Mouse (Mus musculus): ENCODE data around the gene Nuak2. TPM values are rescaled to one million over a fixed set of nuclear protein-coding genes. Genes with fewer than 3 reads are reported as not detected.

Nuak2 gene
- polyA plus RNA-seq, 1 experiment from 2014 or later, result 3.0 TPM

DNA sequence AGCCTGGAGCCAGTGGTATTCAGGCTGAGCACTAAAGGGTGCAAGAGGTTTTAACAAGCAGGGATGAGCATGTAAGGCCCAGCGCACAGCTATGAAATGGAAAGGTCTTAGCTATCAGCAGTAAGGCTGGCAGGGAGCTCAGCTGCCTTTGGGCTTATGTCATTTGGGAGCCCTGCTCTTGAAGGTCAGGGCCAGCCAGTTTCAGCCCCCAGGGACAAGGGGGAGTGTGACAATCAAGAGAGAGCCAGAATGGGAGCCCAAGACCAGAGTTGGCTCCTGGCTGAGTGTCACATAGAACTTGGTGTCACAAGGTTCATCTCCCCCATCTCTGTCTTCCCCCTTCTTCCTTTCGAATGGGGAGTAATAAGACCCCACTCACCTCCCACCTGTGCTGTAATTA is 28.5 kb upstream of the Nuak2 start:
- WGBS, result 58% methylated on average over 2 of the region's 2 CpGs
- H3K36me3 ChIP-seq, result no peaks in the 10 kb centered on the region
- H3K9me3 ChIP-seq, result no peaks in the 10 kb centered on the region
- no peak for DNase-seq (ENCODE audit: low spot score)
- no peak overlapping the region for H3K27ac ChIP-seq
- H3K27me3 ChIP-seq (ENCODE audit: insufficient read depth, poor library complexity, severe bottlenecking), result peaks cover 30% of the 10 kb centered on the region
- H3K4me1 ChIP-seq, result peaks cover 36% of the 10 kb centered on the region
- H3K4me3 ChIP-seq, result no peak overlapping the region

DNA sequence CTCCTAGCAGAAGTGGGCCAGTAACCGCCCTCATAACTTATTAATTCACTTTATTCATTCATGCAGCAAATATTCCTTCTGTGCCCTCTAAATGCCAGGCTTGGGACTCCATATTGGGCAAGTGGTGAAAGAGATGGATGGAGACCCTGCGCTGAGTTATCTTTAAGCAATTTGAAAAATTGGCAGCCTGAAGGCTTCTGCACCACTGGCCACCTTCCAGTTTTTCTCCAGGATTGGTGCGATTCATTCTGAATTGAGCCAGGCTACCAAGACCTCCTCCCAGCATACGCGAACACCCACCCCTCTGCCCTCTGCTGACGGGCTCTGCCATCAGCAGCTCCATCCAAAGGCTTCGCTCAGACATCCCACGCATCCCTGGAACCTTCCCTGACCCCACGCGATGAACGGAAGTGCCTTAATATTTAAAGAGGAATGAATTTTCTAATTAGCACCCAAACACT is 27.9 kb upstream of the Nuak2 start:
- Histone ChIP-seq H3K4me3 (no peak overlapping the region), H3K36me3 (no peaks in the 10 kb centered on the region), H3K27ac (no peak overlapping the region), H3K27me3 (ENCODE audit: insufficient read depth, poor library complexity, severe bottlenecking) (peaks cover 24% of the 10 kb centered on the region), H3K9me3 (no peaks in the 10 kb centered on the region), H3K4me1 (peaks cover 42% of the 10 kb centered on the region)
- 15% methylated on average over 11 of the region's 11 CpGs for WGBS
- DNase-seq (ENCODE audit: low spot score), result no peak

DNA sequence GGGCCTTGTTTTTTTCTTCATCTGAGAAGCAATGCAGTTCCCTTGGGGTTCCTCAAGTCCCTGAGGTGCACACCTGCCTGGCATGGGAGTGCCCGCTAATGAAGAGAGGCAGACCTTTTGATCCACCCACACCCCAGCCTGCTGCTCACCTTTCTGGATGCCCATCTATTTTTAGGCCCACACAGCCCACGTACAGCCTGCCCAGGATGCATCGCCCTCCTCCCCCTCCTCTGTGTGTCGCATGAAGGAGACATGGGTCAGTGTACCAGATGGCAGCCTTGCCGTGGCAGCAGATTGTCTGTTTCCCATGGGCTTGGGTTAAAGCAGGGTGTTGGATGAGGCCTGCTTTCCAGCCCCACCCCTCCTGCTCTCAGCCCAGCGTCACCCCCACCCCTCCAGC is 26.0 kb upstream of the Nuak2 start:
- no peaks in the 10 kb centered on the region for H3K36me3 ChIP-seq

DNA sequence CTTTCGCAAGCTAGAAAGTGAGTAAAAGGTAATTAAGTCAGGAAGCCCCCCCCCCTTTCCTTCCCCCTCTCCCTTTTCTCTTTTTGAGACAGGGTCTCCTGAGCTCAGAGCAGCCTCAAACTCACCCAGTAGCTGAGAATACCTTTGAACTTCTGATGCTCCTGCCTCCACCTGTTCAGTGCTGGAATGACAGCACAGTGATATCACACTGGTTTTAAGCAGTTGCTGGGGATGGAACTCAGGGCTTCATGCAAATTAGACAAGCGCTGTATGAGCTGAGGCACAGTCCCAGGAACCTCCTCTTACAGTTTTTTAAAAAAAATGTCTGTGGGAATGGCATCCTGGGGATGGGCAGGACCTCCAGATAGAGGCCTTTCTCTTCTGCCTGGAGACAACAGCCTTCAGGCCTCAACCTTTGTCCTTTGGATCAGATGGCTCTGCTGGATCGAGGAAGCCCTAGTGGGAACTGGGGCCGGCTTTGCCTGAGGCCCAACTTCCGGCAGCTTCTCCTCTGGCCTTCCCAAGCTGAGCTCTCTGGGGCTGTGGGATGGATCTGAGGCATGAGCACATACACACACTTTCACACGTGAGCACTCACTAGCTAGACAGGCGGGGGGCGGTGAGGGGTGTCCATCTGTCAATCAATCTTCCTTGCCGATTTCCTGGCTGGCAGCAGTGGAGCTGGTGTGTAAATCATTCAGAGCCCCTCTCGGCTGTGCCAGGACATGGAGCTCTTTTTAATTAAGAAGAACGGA is 24.8 kb upstream of the Nuak2 start:
- Histone ChIP-seq H3K36me3 (no peaks in the 10 kb centered on the region), H3K9me3 (no peaks in the 10 kb centered on the region), H3K27me3 (ENCODE audit: insufficient read depth, poor library complexity, severe bottlenecking) (peaks cover 24% of the 10 kb centered on the region), H3K4me1 (peaks cover 42% of the 10 kb centered on the region), H3K27ac (peak overlapping the region; percentile 57), H3K4me3 (no peak overlapping the region)
- DNase-seq (ENCODE audit: low spot score), result no peak
- 55% methylated on average over 11 of the region's 11 CpGs for WGBS

More for the DNA sequence above, 26.0 kb upstream of the Nuak2 start:
- 64% methylated on average over 6 of the region's 6 CpGs for WGBS
- Histone ChIP-seq H3K27ac (no peak overlapping the region), H3K4me1 (peaks cover 42% of the 10 kb centered on the region), H3K4me3 (no peak overlapping the region), H3K9me3 (no peaks in the 10 kb centered on the region), H3K27me3 (ENCODE audit: insufficient read depth, poor library complexity, severe bottlenecking) (peaks cover 21% of the 10 kb centered on the region)
- DNase-seq (ENCODE audit: low spot score), result no peak

DNA sequence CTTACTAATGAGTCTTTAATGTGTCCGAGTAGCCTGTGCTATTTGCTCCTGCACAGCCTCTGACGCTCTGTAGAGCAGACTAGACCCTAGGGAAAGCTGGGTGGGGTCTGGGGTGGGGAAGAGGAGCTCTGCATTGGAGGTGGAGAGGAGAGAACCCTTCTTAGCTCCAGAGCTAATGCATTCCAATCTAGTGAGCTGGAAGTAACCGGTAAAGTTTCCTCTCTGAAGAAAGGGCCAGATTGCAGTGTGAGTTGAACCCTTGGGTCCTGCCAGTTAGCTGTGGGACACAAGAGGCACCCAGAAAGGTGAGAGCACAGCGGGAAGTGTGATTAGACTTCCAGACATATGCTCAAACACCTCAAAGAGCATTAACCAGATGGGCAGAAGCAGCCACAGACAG is 24.2 kb upstream of the Nuak2 start:
- Histone ChIP-seq H3K27me3 (ENCODE audit: insufficient read depth, poor library complexity, severe bottlenecking) (peaks cover 29% of the 10 kb centered on the region), H3K9me3 (no peaks in the 10 kb centered on the region), H3K36me3 (no peaks in the 10 kb centered on the region), H3K4me1 (peaks cover 42% of the 10 kb centered on the region), H3K27ac (peak overlapping the region; percentile 57; the same call in 1 of the 2 replicates), H3K4me3 (no peak overlapping the region)
- no peak for DNase-seq (ENCODE audit: low spot score)
- 43% methylated on average over 4 of the region's 4 CpGs for WGBS

DNA sequence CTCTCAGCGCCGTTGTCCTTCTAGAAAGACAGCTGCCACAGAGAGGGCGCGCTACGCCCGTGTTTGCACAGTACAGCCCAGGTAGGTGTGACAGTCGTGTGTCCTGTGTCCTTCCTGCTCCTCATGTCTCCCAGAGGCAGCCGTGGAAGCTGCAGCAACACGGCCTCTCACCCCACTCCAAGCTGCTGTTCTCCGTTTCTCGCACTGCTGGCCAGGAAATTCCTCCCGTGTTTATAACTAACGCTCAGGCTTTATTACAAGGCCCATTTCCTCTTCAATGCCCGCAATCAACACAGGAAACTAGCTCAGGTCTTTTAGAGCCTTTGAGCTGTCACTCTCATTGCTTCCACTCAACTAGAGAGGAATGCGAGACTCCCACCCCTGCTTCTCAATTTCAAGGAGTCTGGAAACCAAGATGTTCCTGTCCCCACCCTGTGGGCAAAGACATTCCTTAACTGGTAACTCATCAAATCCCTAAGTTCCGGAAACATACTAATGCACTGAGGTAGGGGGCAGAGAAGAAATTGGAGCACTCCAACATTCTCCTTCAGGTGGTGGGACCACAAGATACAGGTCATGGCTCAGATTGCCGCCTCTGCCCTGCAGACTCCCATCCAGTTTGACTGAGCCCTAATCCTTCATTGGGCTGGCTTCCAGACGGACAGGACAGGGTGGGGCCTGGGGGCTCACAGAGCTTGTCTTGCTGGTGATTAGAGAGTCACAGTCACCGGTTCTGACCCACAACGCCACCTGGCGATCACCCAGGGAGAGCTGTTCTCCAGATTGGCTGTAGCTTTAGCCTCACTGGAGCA is 23.4 kb upstream of the Nuak2 start:
- no peaks in the 10 kb centered on the region for H3K9me3 ChIP-seq
- 48% methylated on average over 21 of the region's 21 CpGs for WGBS
- H3K27me3 ChIP-seq (ENCODE audit: insufficient read depth, poor library complexity, severe bottlenecking), result peaks cover 35% of the 10 kb centered on the region
- no peak for DNase-seq (ENCODE audit: low spot score)
- H3K4me3 ChIP-seq, result no peak overlapping the region
- H3K4me1 ChIP-seq, result peaks cover 38% of the 10 kb centered on the region
- peak overlapping the region; percentile 38 for H3K27ac ChIP-seq
- no peaks in the 10 kb centered on the region for H3K36me3 ChIP-seq

DNA sequence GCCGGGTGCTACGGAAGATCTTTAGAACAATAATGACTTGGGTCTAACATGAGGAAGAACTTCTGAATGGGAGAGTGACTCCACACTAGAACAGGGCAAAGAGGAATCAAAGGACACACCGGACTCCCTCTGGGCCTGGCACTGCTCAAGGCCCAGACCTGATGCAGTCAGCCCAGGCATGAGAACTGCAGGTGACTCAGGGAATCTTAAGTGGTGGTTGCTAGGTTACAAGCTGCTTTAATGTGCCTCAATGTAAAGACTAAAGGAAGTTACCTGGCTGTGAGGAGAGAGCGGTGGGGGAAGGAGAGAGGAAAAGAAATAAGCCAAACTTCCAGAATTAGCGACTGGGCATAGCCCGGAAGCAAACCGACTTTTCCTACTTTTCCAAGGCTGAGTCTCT is 20.4 kb upstream of the Nuak2 start:
- WGBS, result 76% methylated on average over 7 of the region's 7 CpGs
- peaks cover 64% of the 10 kb centered on the region for H3K27me3 ChIP-seq (ENCODE audit: insufficient read depth, poor library complexity, severe bottlenecking)

DNA sequence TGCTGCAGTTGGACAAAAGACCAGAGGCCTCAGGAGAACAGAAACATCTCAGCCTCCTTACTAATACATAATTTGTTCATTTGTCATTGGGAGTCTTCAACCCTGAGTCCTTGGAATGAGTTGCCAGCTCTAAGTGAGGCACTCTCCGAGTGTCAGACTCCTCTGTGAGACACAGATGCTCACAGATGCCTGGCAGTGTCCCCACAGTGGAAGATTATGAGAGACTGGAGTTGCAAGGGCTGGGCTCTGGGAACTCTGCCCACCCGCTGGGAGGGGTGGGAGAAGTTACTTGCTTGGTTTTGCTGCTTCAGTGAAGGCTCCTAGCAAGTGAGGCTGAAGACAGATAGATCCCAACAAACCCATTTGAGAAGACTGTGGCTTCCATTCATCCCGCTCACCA is 19.9 kb upstream of the Nuak2 start:
- Histone ChIP-seq H3K27ac (no peak overlapping the region), H3K4me3 (no peak overlapping the region), H3K36me3 (no peaks in the 10 kb centered on the region), H3K4me1 (peaks cover 36% of the 10 kb centered on the region), H3K27me3 (ENCODE audit: insufficient read depth, poor library complexity, severe bottlenecking) (peaks cover 67% of the 10 kb centered on the region), H3K9me3 (no peaks in the 10 kb centered on the region)
- no peak for DNase-seq (ENCODE audit: low spot score)
- WGBS, result 71% methylated on average over 3 of the region's 3 CpGs

More for the DNA sequence above, 20.4 kb upstream of the Nuak2 start:
- no peak for DNase-seq (ENCODE audit: low spot score)
- H3K9me3 ChIP-seq, result no peaks in the 10 kb centered on the region
- H3K4me1 ChIP-seq, result peaks cover 38% of the 10 kb centered on the region
- no peak overlapping the region for H3K27ac ChIP-seq
- no peak overlapping the region for H3K4me3 ChIP-seq
- no peaks in the 10 kb centered on the region for H3K36me3 ChIP-seq

DNA sequence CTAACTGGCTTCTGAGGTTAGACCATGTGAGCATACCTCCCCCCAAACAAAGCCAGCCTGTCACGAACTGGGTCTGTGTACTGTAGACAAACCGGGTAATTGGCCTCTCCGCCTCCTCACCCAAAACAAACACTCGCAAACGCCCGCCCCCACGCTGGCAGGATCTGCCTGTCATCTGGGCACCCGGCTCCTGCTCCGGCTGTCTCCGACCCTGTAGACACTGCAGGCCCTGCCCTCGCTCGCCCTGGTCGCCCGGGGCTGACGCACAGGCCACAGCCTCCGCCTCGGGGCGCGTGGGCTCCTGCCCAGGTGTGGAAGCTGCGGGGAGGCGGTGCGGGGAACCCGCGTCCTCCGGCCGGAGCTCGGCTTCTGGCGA is 17.5 kb upstream of the Nuak2 start, which contains the start of gene Klhdc8a:
Klhdc8a (plus strand) TSS at position 202 of the 376 bp plus-strand sequence.
- H3K27me3 ChIP-seq (ENCODE audit: insufficient read depth, poor library complexity, severe bottlenecking), result peaks cover 88% of the 10 kb centered on the region
- DNase-seq (ENCODE audit: low spot score), result no peak
- WGBS, result under 1% methylated on average over 28 of the region's 28 CpGs
- no peaks in the 10 kb centered on the region for H3K9me3 ChIP-seq
- H3K36me3 ChIP-seq, result no peaks in the 10 kb centered on the region
- H3K4me1 ChIP-seq, result peaks cover 20% of the 10 kb centered on the region
- peak within 1 kb of the TSS; percentile 78 for H3K4me3 ChIP-seq
- H3K27ac ChIP-seq, result peak within 1 kb of the TSS; percentile 86

DNA sequence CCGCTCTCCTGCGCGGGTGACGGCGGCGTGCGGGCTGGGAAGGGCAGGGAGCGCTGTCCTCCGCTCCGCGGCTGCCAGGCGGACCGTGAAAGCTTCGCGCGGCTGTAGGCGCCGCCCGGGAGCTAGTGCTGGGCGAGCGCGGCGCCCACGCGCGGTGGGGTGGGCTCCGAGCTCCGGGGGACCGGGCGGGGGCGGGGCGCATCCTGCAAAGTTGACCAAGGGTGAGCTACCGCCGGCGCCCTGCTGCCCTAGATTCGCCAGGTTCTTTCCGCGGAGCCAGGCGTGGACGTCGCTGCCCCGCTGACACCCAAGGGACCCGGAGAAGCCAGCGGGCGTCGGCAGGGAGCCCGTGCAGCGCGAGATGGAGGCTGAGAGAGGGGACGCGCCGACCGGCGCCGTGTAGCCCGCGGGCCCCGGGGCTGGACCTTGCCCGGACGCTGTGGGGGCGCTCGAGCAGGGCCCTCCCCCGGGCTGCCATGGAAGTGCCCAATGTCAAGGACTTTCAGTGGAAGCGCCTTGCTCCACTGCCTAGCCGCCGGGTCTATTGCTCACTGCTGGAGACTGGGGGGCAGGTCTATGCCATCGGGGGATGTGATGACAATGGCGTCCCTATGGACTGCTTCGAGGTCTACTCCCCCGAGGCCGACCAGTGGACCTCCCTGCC is 17.0 kb upstream of the Nuak2 start:
- Histone ChIP-seq H3K4me1 (peaks cover 20% of the 10 kb centered on the region), H3K4me3 (peak overlapping the region; percentile 78), H3K27me3 (ENCODE audit: insufficient read depth, poor library complexity, severe bottlenecking) (peaks cover 89% of the 10 kb centered on the region), H3K27ac (peak overlapping the region; percentile 86), H3K36me3 (no peaks in the 10 kb centered on the region), H3K9me3 (no peaks in the 10 kb centered on the region)
- DNase-seq (ENCODE audit: low spot score), result no peak
- 3% methylated on average over 67 of the region's 71 CpGs for WGBS

DNA sequence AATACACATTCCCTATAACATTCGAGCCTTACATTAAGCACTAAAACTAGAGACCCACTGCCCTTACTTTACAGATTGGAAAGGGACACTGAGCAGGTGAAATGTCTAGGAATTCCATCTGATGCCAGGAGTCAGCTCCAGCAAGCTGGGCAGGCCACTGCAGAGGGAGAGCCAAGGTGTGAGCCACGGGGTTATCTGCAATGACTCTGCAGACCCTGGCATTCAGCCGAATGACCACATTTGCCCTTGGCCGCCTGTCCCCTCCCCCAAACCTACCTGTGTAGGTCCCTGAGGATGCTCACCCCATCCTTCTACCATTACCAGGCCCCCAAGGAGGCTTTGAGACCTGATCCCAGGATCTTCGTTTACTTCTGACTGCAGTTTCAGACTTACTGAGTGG is 16.2 kb upstream of the Nuak2 start:
- Histone ChIP-seq H3K36me3 (no peaks in the 10 kb centered on the region), H3K27me3 (ENCODE audit: insufficient read depth, poor library complexity, severe bottlenecking) (peaks cover 90% of the 10 kb centered on the region), H3K4me1 (peaks cover 24% of the 10 kb centered on the region), H3K9me3 (no peaks in the 10 kb centered on the region), H3K27ac (no peak overlapping the region), H3K4me3 (peak overlapping the region; percentile 78; the same call in 1 of the 2 replicates)
- DNase-seq (ENCODE audit: low spot score), result no peak
- 69% methylated on average over 5 of the region's 5 CpGs for WGBS

DNA sequence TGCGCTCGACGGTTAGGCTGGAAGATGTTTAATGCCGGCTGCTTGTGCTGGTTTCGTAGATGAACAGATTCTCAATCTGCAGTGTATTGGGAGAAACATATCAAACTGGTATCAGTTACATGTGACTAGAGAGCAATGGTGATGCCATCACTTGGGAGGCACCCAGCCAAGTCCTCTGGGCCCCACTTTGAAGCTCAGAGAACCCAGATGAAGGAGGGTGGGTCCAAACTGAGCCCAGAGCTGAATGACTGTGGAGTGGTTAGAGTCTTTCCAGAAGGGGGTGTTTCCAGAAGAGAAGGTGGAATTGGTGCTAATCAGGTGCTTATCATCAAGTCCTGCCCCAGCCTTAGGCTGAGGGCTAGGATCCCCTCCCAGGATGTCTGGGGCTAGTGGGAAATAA is 14.7 kb upstream of the Nuak2 start:
- DNase-seq (ENCODE audit: low spot score), result no peak
- H3K4me1 ChIP-seq, result peaks cover 31% of the 10 kb centered on the region
- WGBS, result 89% methylated on average over 5 of the region's 5 CpGs
- no peak overlapping the region for H3K4me3 ChIP-seq
- no peaks in the 10 kb centered on the region for H3K36me3 ChIP-seq
- no peaks in the 10 kb centered on the region for H3K9me3 ChIP-seq
- H3K27ac ChIP-seq, result no peak overlapping the region
- H3K27me3 ChIP-seq (ENCODE audit: insufficient read depth, poor library complexity, severe bottlenecking), result peaks cover 87% of the 10 kb centered on the region
